Mouse (Mus musculus) B cell, adult 2 months (primary cell): ENCODE results near the gene Stag1.
"Not testable (repeated sequence)": the region's sequence is repeated elsewhere in the genome, so short reads cannot be mapped to it uniquely, and the experiment has no call there.

Source experiments
- DNase-seq, 2 experiments: peaks; one replicate each; pipeline ENCODE4 v3.0.0; 2022

Stag1 gene

DNA sequence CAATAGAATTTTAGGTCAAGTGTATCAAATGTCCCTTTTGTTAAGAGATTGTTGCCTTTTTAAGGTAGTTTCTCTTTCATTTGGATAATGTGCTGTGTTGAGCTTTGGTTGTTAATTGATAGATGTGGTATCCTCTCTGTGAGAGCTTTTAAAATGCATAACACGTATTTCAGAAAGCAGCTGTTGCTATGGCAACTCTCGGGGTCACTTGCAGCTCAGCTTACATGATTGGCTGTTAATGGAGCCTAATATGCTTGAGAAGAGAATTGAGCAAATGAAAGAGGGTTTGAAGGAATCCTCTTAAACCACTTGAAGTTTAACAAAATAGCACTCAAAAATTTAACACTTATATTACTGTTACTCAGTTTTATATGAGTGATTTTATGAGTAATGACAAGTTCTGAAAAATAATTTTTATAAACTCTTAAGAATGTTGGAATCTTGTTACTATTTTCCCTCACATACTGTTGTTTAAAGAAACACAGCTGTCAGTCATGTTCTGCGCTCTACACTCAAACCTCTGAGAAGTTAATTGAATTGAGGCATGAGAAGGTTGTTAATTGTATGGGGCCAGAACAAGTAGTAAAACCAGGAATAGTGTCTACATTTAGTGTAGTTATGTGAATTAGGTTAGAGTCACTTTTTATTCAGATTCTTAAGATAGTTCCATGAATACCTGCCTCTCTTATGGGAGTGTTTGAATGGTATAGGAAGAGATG is 88.3 kb downstream of the Stag1 start:
- no peak for DNase-seq

DNA sequence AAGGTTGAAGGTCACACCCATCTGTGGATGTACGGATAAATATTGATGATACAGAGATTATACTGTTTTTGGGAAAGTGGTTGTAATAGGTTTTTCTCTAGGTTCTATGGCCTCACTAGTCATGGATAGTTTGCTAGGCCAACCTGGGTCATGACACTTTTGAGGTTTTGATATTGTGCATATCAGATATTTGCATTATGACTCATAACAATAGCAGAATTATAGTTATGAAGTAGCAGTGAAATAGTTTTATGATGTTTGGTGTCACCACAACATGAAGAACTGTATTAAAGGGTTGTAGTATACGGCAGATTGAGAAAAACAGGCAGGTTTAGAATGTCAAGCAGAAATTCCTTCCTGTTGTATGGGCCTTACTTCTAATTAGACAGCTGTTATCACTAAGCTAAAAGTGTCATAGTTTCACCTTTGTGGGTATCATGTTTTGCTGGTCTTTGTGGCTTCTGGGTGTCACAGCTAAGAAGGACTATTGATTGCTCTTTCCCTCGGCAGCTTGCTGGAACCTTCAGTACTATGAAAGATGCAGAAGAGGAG is 92.2 kb downstream of the Stag1 start:
- no peak for DNase-seq

DNA sequence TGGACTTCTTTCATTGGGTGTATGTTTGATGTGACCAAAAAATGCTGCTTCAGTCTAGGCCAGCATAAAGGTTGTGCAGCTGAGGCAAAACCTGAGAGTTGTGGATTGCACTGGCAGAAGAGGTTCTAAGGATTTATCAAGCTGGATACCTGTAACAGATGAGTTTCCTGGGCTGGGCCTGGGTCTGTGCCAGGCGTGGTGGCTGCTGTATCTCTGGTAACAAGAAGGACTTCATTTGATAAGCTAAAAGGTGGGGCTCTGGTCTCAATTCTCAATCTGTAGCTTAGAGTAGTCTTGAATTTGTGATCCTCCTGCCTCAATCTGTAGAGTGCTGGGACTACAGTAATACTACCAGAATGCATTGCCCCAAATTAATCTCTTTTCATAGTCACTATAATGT is 94.6 kb downstream of the Stag1 start:
- no peak for DNase-seq

DNA sequence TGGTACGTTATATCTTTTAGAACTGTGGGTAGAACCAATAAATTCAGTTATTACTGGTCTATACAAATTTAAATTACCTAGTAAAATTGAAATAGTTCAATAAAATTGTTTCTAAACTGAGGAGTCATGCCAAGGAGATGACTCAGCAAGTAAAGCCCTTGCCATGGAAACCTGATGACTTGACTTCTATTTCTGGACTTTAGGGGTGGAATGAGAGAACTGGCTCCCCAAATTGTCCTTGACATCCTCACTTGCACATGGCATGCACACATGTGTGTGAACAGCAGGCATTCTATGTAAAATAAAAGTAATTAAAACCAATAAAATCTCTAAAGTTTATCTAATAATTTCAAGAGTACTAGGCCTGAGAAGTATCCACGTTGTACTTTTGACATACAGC is 98.9 kb downstream of the Stag1 start:
- DNase-seq = no peak

DNA sequence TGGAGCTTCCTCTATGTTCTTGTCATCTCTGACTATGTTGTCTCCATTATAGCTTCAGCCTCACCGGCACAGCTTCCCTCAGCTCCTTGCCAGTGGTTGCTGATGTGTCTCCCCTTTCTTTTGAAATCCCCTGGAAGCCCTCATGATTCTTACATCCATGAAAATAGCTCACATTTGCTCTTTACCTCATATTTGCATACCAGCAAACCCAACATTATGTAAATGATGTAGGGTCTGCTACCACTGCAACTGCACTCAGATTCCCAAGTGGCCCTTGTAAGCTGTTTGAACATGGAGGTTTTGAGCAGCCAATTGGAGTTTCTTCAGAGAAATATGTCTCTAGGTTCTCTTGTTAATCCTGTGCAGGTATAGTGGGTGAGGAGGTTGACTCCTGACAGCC is 110.0 kb downstream of the Stag1 start:
- DNase-seq = no peak

DNA sequence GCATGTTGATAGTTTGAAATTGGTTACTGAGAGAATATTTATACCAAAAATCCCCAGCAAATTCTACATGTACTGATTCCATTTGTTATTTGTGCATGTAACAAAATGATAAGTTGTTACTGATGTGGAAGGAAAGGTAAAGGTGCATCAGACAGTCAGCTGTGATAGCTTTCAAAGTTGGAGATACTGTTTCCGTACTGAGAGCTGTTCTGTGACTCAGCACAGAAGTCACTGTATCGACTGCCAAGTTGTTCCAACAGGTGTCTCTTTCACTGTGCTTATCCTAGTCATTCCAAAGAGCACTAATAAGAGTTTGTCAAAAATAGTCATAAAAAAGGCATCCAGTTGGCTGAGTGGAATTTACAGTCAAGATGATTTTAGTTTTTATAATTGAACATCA is 114.1 kb downstream of the Stag1 start:
- no peak for DNase-seq

DNA sequence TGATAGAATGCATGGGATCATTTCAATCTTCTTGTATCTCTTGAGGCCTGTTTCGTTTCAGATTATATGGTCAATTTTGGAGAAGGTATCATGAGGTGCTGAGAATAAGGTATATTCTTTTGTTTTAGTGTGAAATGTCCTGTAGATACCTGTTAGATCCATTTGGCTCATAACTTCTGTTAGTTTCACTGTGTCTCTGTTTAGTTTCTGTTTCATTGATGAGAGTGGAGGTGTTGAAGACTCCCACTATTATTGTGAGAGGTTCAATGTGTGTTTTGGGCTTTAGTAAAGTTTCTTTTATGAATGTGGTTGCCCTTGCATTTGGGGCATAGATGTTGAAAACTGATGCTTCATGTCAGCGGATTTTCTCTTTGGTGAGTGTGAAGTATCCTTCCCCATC is 127.2 kb downstream of the Stag1 start:
- not testable (repeated sequence) for DNase-seq

DNA sequence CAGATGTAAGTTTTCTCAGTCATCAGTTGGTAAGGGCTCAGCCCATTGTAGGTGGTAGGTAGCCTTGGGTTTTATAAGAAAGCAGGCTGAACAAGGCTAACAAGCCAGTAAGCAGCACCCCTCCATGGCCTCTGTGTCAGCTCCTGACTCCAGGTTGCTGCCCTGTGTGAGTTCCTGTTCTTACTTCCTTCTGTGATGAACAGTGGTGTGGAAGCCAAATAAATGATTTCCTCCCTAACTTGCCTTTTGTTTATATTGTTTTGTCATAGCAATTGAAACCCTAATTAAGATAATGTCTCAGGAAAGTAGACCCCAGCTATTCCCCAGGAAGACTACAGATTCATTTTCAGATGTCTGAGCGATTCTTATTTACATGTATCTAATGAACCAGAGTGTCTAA is 134.2 kb downstream of the Stag1 start:
- peak in 1 of 2 experiments; percentile 21 for DNase-seq

DNA sequence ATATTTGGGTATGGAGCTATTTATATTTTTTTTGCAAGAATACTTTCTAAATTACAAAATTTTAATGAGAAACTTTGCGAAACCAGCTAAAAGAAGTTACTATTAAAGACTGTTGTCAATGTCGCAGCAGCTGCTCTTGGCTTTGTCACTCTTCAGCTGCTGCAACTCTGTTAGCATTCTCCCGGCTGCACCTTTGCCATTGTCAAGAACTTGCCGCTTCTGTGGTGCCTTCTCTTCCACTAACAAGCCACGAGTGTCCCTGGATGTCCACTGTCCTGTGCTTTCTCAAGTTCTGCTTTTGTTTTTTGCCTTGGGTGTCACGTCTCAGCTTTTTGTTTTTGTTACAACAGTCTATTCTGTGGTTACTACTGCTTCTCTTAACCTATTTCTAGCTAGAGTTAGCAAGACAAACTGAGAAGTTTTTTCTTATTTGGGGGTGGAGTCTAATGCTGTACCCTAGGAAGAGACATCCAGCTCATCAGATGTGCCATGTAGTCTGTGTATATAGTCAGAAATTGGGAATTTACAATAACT is 136.4 kb downstream of the Stag1 start:
- no peak for DNase-seq

DNA sequence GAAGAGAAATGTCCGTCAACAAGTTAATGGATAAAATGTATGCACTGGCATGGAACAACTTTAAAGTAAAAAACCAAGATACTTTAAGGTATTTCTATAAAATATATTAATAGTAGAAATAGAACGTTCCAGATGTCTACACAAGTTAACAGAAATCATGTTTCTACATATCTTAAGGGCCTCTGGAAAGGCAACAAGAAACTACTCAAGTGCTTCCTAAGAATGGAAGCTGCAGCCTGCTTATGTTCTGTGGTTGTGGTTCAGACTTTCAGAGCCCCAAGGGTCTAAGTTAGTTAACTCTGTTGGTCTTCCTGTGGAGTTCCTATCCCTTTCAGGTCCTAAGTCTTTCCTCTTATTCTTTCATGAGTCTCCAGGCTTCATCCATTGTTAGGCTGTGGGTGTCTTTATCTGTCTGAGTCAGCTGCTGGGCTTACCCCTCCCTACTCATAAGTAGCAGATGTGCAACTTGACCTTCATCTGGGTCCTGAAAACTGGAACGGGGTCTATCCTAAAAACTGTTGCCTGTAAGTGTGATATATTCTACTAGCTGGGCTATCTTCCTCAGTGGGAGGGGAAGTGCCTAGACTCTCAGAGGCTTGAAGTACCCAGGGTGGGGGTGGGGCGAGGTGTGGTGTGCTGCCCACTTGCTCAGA is 138.5 kb downstream of the Stag1 start:
- DNase-seq = no peak

DNA sequence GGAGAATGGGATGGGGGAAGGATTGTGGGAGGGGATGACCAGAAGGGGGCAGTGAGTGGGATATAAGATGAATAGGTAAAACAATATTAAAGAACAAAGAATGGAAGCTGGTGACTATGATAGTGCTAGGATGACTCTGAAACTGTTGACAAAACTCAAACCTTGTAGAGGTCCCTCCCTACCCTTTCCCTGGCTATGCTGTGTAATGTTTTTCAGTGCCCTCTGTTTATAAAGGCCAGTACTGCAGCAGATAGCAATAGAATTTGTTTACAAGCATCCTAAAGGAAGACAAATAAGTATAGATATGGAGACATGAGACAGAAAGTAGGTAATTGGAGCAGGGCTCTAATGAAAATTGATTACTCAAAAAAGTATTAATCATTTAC is 139.0 kb downstream of the Stag1 start:
- no peak for DNase-seq

DNA sequence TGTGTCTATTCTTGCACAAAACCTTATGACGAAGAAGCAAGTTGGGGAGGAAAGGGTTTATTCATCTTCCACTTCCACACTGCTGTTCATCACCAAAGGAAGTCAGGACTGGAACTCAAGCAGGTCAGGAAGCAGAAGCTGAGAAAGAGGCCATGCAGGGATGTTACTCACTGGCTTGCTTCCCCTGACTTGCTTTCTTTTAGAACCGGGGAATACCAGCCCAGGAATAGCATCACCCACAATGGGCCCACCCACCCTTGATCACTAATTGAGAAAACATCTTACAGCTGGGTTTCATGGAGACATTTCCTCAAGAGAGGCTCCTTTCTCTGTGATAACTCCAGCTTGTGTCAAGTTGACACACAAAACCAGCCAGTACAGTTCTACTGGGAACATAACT is 179.6 kb downstream of the Stag1 start:
- DNase-seq = not testable (repeated sequence)

DNA sequence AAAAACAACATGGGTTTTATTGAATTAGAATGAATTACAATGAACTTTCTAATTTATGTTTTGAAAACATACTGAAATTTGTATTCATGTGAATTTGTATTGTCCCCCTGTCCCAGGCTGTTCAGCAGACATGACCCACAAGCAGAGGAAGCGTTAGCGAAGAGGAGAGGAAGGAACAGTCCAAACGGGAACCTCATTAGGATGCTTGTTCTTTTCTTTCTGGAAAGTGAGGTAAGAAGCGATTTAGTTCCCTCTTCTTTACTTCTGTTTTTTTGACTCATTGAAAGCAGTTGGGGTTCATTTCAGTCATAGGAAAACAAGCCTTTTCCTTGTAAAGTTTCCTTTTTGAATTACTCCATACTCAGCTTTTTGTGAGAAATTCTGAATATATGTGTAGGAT is 268.4 kb downstream of the Stag1 start:
- DNase-seq = no peak

DNA sequence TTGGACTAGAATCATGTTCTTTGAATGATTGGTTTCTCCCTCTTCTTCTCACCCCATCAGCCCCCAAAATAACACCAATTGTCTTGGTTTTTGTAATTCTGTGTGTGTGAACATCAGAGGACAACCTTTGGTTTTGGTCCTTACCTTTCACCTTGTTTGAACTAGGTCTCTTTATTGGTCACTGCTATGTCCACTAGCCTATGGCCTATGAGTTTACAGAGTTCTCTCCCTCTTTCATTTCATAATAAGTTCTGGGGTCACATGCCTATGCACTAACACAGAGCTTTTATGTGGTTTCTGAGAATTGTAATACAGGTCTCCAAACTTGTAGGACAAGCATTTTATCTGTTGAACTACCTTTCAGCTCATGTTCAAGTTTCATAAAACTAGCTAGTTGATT is 272.0 kb downstream of the Stag1 start:
- no peak for DNase-seq

DNA sequence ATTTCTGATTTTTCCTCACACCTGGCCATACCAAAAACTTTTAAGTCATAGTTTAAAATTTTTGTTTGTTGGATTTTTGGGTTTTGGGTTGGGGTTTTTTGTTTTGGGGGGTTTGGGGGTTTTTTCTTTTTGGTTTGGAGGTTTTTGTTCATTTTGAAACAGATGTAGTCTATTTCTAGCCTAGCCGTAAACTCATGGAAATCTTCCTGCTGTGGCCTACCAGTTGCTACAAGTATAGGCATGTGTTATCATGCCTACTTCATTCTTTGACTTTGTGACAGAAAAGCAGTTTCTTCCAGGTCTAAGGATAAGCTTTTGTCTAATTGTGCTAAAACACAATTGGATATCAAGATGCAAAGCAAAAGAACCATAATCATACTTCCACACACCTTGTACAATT is 298.5 kb downstream of the Stag1 start:
- no peak for DNase-seq

DNA sequence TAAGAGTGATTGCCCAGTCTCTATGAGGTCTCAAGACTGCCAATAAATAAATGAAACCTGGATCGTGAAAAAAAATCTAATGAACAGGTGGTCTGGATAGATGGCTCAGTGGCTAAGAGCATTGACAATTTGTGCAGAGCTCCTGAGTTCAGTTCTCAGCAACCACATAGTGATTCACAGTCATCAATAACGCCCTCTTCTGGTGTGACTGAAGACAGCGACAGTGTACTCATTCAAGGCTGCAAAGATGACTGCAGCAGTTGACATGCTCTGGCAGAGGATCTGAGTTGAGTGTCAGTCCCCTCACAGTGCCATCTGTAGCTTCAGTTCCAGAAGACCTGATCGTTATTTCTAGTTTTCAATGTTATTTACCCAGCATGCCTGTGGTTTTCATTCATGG is 300.4 kb downstream of the Stag1 start:
- DNase-seq = no peak

DNA sequence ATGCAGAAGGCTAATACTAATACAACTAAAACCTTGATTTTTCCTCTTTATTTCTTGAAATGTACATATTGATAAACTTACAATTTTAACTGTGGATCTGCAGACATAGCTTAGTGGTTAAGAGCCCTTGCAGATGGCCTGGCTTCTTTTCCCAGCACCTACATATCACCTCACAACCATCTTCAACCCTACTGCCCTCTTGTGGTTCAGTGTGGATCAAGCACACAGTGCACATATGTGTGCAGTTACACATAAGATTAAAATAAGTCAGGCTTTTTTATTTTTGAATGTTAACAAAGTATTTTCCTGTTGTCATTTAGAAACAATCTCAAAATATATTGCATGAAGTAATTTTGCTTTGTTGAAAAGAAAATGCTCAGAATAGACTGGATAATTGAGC is 312.8 kb downstream of the Stag1 start:
- peak; percentile 25 to 28 for DNase-seq

DNA sequence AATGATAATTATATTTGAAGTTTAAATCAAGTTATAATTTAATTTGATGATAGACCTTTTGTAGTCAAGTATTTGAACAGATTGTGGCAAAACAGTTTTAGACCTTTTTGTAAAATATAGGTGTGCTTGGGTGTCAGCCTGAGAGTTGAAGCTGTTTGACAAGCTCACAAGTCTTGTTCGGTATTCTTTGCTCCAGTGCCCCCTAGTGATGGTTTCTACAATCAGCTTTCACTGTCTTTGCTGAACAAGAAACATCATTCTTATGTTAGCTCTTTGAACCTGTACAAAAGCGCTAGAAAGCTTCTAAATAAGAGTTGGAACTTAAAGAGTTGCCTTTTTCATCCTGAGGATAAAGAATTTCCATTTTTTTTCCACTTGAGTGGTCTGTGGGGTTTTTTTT is 319.5 kb downstream of the Stag1 start:
- DNase-seq = peak; percentile 54 to 62

DNA sequence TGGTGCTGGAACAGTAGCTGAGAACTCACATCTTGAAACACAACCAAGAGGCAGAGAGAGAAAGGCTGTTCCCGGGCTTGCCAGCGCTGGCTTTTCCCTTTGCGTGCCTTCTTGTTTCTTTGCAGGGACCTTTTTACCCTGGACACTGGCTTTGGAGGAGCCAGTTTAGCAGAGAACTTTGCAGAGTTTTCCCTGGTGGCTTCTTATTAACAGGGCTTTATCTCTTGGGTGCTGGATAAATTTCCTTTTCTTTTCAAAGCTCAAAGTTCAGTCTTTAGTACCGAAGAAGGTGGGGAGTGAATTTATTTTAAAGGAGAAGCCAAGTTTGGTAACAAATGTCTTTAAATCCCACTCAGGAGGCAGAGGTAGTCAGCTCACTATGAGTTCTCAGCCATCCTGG is 329.0 kb downstream of the Stag1 start:
- DNase-seq = no peak

DNA sequence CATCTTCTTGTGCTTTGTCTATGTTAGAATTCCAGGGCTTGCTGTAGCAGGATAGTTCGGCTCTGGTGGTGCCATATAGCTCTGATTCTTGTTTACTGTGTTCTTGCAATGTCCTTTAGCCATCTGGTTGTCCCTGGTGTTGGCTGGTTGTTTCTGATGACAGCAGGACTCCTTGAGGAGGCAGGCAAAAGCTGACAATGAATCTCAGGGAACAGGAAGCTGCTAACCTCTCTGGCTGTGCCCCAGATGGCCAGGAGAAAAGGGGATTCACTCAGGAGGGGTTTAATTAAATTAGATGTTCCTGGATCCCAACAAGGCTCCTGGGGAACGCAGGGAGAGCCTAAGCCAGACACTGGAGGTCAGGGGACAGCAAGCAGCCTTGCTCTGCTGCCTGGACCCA is 344.4 kb downstream of the Stag1 start:
- no peak for DNase-seq

DNA sequence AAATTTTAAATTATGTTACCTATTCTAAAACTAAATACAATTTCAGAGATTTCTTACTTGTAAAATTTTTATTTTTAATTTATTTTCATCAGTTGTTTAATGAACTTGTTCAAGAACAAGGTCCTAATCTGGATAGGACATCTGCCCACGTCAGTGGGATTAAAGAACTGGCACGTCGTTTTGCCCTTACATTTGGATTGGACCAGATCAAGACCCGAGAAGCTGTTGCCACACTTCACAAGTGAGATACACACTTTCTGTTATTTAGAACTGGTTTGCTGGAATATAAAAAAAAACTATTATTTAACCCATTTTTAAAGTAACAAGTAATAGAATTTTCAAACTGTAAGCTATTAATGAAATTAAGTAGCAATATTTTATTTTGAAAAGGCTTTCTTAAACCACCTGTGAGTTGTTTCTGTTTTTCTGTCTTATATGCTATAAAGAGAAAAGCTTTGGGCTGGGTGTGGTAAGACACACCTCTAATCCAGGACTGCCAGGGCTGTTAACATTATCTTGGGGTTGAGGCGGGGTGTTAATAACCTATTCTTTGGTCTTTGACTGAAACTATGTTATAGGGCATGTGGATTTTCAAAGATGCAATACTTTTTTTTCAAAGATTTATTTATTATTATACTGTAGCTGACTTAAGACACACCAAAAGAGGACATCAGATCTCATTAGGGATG is 347.2 kb downstream of the Stag1 start:
- DNase-seq = no peak

DNA sequence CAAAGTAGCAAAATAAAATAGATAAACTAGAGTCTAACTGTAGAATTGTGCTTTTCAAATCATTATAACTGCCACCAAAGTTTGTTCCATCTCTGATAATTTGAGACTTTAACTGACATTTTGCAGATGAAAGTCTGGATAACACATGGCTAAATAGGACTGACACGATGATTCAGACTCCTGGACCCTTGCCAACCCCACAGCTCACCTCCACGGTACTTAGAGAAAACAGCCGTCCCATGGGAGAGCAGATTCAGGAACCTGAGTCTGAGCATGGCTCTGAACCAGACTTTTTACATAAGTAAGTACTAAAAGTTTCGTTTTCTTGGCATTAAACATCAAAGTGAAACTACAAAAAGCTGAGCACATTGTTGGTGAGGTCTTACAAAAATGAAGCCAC is 353.9 kb downstream of the Stag1 start:
- DNase-seq = peak; percentile 64 to 69

DNA sequence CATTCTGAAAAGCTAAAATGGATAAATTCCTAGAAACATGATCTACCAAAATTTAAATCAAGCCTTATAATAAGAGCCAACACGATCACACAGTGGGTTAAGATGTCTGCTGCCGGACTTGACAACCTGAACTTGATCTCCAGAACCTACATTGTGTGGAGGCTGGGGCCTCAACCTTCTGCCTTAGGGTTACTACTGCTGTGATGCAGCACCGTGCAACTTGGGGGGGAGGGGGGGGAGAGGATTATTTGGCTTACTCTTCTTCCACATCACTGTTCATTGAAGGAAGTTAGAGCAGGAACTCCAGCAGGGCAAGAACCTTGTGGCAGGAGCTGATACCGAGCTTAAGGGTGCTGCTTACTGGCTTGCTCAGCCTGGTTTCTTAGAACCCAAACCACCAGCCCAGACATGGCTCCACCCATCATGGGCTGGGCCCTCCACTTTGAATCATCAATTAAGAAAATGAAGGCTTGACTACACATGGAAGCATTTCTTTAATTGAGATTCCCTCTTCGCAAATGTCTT is 365.4 kb downstream of the Stag1 start:
- DNase-seq = no peak
